Mouse (Mus musculus): Measurements from ENCODE around the gene Mmd. TPM values are rescaled to one million over a fixed set of nuclear protein-coding genes. Genes with fewer than 3 reads are reported as not detected.

The Mmd gene
- 88.3 and 92.5 TPM in 2 replicates for polyA plus RNA-seq (2015; fragmentation: Nextera tagmentation; extraction: Ambion mirVana)

- peak; percentile 98 for ATAC-seq
- Histone ChIP-seq H3K4me3 (replicated peaks) (peak within 1 kb of the TSS; percentile 85), H3K4me1 (replicated peaks) (peaks cover 31% of the 10 kb centered on the region), H3K36me3 (no peaks in the 10 kb centered on the region), H3K4me2 (replicated peaks) (peak within 1 kb of the TSS; percentile 76), H3K27me3 (no peaks in the 10 kb centered on the region), H3K27ac (peak within 1 kb of the TSS; percentile 94), H3K9ac (replicated peaks) (peak within 1 kb of the TSS; percentile 92), H3K9me3 (no peaks in the 10 kb centered on the region)
- WGBS, result under 1% methylated on average over 48 of the region's 51 CpGs
Observed at GRCm38 (mm10) chr11:90249025-90249650, at the start of gene Mmd. TSS of gene Mmd (plus strand) at chr11:90249456.

GRCm38 (mm10) chr11:90200826-90201225 lies 48.4 kb upstream of the Mmd start:
- Histone ChIP-seq H3K4me1 (replicated peaks) (peaks cover 4% of the 10 kb centered on the region; the same call in 1 of the 2 replicates), H3K36me3 (no peaks in the 10 kb centered on the region), H3K4me2 (replicated peaks) (no peak overlapping the region), H3K27me3 (no peaks in the 10 kb centered on the region), H3K9me3 (no peaks in the 10 kb centered on the region), H3K4me3 (replicated peaks) (no peak overlapping the region), H3K9ac (replicated peaks) (no peak overlapping the region), H3K27ac (no peak overlapping the region)
- 88% methylated on average over 2 of the region's 2 CpGs for WGBS
- ATAC-seq, result no peak

- 48% methylated on average over 7 of the region's 7 CpGs for WGBS
Observed at GRCm38 (mm10) chr11:90214246-90214645, 35.0 kb upstream of the Mmd start.

GRCm38 (mm10) chr11:90220022-90220645 lies 29.1 kb upstream of the Mmd start:
- no peak for ATAC-seq
- 81% methylated on average over 6 of the region's 6 CpGs for WGBS
- H3K36me3 ChIP-seq, result no peaks in the 10 kb centered on the region

More at GRCm38 (mm10) chr11:90214246-90214645, 35.0 kb upstream of the Mmd start:
- H3K9me3 ChIP-seq, result no peaks in the 10 kb centered on the region
- H3K36me3 ChIP-seq, result no peaks in the 10 kb centered on the region
- H3K9ac ChIP-seq (replicated peaks), result no peak overlapping the region
- H3K4me2 ChIP-seq (replicated peaks), result no peak overlapping the region
- H3K27me3 ChIP-seq, result no peaks in the 10 kb centered on the region
- H3K4me1 ChIP-seq (replicated peaks), result no peaks in the 10 kb centered on the region
- ATAC-seq, result no peak
- H3K4me3 ChIP-seq (replicated peaks), result no peak overlapping the region
- no peak overlapping the region for H3K27ac ChIP-seq

GRCm38 (mm10) chr11:90220750-90221149 lies 28.5 kb upstream of the Mmd start:
- Histone ChIP-seq H3K4me2 (replicated peaks) (no peak overlapping the region), H3K9me3 (no peaks in the 10 kb centered on the region), H3K9ac (replicated peaks) (no peak overlapping the region), H3K36me3 (no peaks in the 10 kb centered on the region), H3K27ac (no peak overlapping the region), H3K4me1 (replicated peaks) (no peaks in the 10 kb centered on the region), H3K4me3 (replicated peaks) (no peak overlapping the region), H3K27me3 (no peaks in the 10 kb centered on the region)
- 43% methylated on average over 2 of the region's 2 CpGs for WGBS
- no peak for ATAC-seq

More at GRCm38 (mm10) chr11:90220022-90220645, 29.1 kb upstream of the Mmd start:
- Histone ChIP-seq H3K4me1 (replicated peaks) (no peaks in the 10 kb centered on the region), H3K27ac (no peak overlapping the region), H3K4me3 (replicated peaks) (no peak overlapping the region), H3K4me2 (replicated peaks) (no peak overlapping the region), H3K9me3 (no peaks in the 10 kb centered on the region), H3K9ac (replicated peaks) (no peak overlapping the region), H3K27me3 (no peaks in the 10 kb centered on the region)

GRCm38 (mm10) chr11:90224914-90225470 lies 24.3 kb upstream of the Mmd start:
- Histone ChIP-seq H3K27me3 (no peaks in the 10 kb centered on the region), H3K9ac (replicated peaks) (no peak overlapping the region), H3K4me1 (replicated peaks) (peaks cover 8% of the 10 kb centered on the region), H3K9me3 (no peaks in the 10 kb centered on the region), H3K4me2 (replicated peaks) (no peak overlapping the region), H3K27ac (no peak overlapping the region), H3K36me3 (no peaks in the 10 kb centered on the region), H3K4me3 (replicated peaks) (no peak overlapping the region)
- no peak for ATAC-seq
- WGBS, result 81% methylated on average over 11 of the region's 11 CpGs

GRCm38 (mm10) chr11:90227000-90227922 lies 22.0 kb upstream of the Mmd start:
- Histone ChIP-seq H3K27ac (no peak overlapping the region), H3K4me3 (replicated peaks) (no peak overlapping the region), H3K9me3 (no peaks in the 10 kb centered on the region), H3K27me3 (no peaks in the 10 kb centered on the region), H3K4me2 (replicated peaks) (no peak overlapping the region), H3K4me1 (replicated peaks) (peaks cover 8% of the 10 kb centered on the region), H3K36me3 (no peaks in the 10 kb centered on the region), H3K9ac (replicated peaks) (no peak overlapping the region)
- ATAC-seq, result 0 out of 2 replicates have a peak, but pooled peaks have one; percentile 27
- WGBS, result 45% methylated on average over 12 of the region's 12 CpGs

GRCm38 (mm10) chr11:90228251-90228949 lies 20.9 kb upstream of the Mmd start:
- ATAC-seq, result no peak
- no peaks in the 10 kb centered on the region for H3K36me3 ChIP-seq
- H3K27ac ChIP-seq, result no peak overlapping the region
- H3K4me3 ChIP-seq (replicated peaks), result no peak overlapping the region
- H3K9ac ChIP-seq (replicated peaks), result no peak overlapping the region
- WGBS, result 87% methylated on average over 9 of the region's 9 CpGs
- no peak overlapping the region for H3K4me2 ChIP-seq (replicated peaks)
- H3K9me3 ChIP-seq, result no peaks in the 10 kb centered on the region
- H3K4me1 ChIP-seq (replicated peaks), result peaks cover 8% of the 10 kb centered on the region
- no peaks in the 10 kb centered on the region for H3K27me3 ChIP-seq

GRCm38 (mm10) chr11:90229800-90230199 lies 19.5 kb upstream of the Mmd start:
- H3K36me3 ChIP-seq, result no peaks in the 10 kb centered on the region
- no peak overlapping the region for H3K9ac ChIP-seq (replicated peaks)
- H3K27me3 ChIP-seq, result no peaks in the 10 kb centered on the region

GRCm38 (mm10) chr11:90230671-90231070 lies 18.6 kb upstream of the Mmd start:
- Histone ChIP-seq H3K27ac (no peak overlapping the region), H3K36me3 (no peaks in the 10 kb centered on the region), H3K4me1 (replicated peaks) (peaks cover 8% of the 10 kb centered on the region), H3K27me3 (no peaks in the 10 kb centered on the region), H3K4me2 (replicated peaks) (no peak overlapping the region), H3K4me3 (replicated peaks) (no peak overlapping the region), H3K9me3 (no peaks in the 10 kb centered on the region), H3K9ac (replicated peaks) (no peak overlapping the region)
- ATAC-seq, result no peak
- WGBS, result 67% methylated on average over 2 of the region's 2 CpGs

More at GRCm38 (mm10) chr11:90229800-90230199, 19.5 kb upstream of the Mmd start:
- no peak overlapping the region for H3K4me2 ChIP-seq (replicated peaks)
- no peak overlapping the region for H3K27ac ChIP-seq
- no peak for ATAC-seq
- H3K4me1 ChIP-seq (replicated peaks), result peaks cover 8% of the 10 kb centered on the region
- H3K4me3 ChIP-seq (replicated peaks), result no peak overlapping the region
- H3K9me3 ChIP-seq, result no peaks in the 10 kb centered on the region

GRCm38 (mm10) chr11:90231631-90232030 lies 17.6 kb upstream of the Mmd start:
- no peak overlapping the region for H3K27ac ChIP-seq
- H3K36me3 ChIP-seq, result no peaks in the 10 kb centered on the region
- WGBS, result 84% methylated on average over 2 of the region's 2 CpGs
- peaks cover 8% of the 10 kb centered on the region for H3K4me1 ChIP-seq (replicated peaks)
- H3K9ac ChIP-seq (replicated peaks), result no peak overlapping the region
- no peak overlapping the region for H3K4me2 ChIP-seq (replicated peaks)
- H3K4me3 ChIP-seq (replicated peaks), result no peak overlapping the region
- no peaks in the 10 kb centered on the region for H3K27me3 ChIP-seq
- no peak for ATAC-seq
- H3K9me3 ChIP-seq, result no peaks in the 10 kb centered on the region

Data from midbrain, embryonic 13.5 days (tissue).